Mouse (Mus musculus) kidney, embryonic 15.5 days (tissue): ENCODE measurements around the gene Gm49776. TPM values are rescaled to one million over a fixed set of nuclear protein-coding genes. Genes with fewer than 3 reads are reported as not detected.

Experiments used
- ATAC-seq: fragments of 200-750 bp; cut with Nextera tagmentation; replicated peaks from 2 replicates; pipeline ENCODE4 v1.8.0; 2017; ENCODE audit warnings: moderate TSS enrichment; ENCODE audit not compliant: low FRiP score
- H3K27ac ChIP-seq: fragments of 300-500 bp; sonication (generic); 2 replicates; pipeline ENCODE4 v1.5.1; 2015; ENCODE audit warnings: mild to moderate bottlenecking, inconsistent platforms
- H3K27me3 ChIP-seq: fragments of 300-500 bp; sonication (generic); 2 replicates; pipeline ENCODE4 v1.6.1; 2015; ENCODE audit warnings: inconsistent platforms
- H3K36me3 ChIP-seq: fragments of 300-500 bp; sonication (generic); 2 replicates; pipeline ENCODE4 v1.6.1; 2015; ENCODE audit warnings: inconsistent platforms
- H3K4me1 ChIP-seq: fragments of 300-500 bp; sonication (generic); 2 replicates; pipeline ENCODE4 v1.6.1; 2015; ENCODE audit warnings: inconsistent platforms
- H3K4me2 ChIP-seq: fragments of 300-500 bp; sonication (generic); 2 replicates; pipeline ENCODE4 v1.6.1; 2015; ENCODE audit warnings: moderate library complexity, mild to moderate bottlenecking, inconsistent platforms
- H3K4me3 ChIP-seq: fragments of 300-500 bp; sonication (generic); replicated peaks from 2 replicates; pipeline ENCODE4 v1.5.1; 2015; ENCODE audit warnings: mild to moderate bottlenecking, inconsistent platforms
- H3K9ac ChIP-seq: fragments of 300-500 bp; sonication (generic); 2 replicates; pipeline ENCODE4 v1.6.1; 2015; ENCODE audit warnings: mild to moderate bottlenecking, inconsistent platforms
- H3K9me3 ChIP-seq: fragments of 300-500 bp; sonication (generic); replicated peaks from 2 replicates; pipeline ENCODE4 v1.6.1; 2016; ENCODE audit warnings: inconsistent platforms
- WGBS: fragments of 180-500 bp; shearing (Covaris S2); methylation state at CpG from one replicate; pipeline ENCODE4 v1.1.7; 2015; ENCODE audit warnings: mixed read lengths; 5-methylcytosine and 5-hydroxymethylcytosine counted together
- polyA plus RNA-seq: library from polyadenylated mRNA; unstranded; fragments of >200 nt; fragmentation: Nextera tagmentation; extraction: Ambion mirVana; gene quantifications from 2 replicates; pipeline ENCODE4 v1.2.1, GENCODE M21; 2015

Gene Gm49776
- polyA plus RNA-seq, 1 experiment from 2014 or later, result 4.3 TPM

GRCm38 (mm10) chr16:18231451-18231850, 26.7 kb downstream of the Gm49776 start:
- no peak for ATAC-seq
- WGBS, result 88% methylated on average over 4 of the region's 4 CpGs
- no peaks in the 10 kb centered on the region for H3K9me3 ChIP-seq
- no peak overlapping the region for H3K4me3 ChIP-seq
- H3K27ac ChIP-seq, result no peak overlapping the region
- H3K36me3 ChIP-seq, result peaks cover 18% of the 10 kb centered on the region
- no peaks in the 10 kb centered on the region for H3K27me3 ChIP-seq
- H3K9ac ChIP-seq, result peak overlapping the region; percentile 4; the same call in 1 of the 2 replicates
- peaks cover 38% of the 10 kb centered on the region for H3K4me1 ChIP-seq
- H3K4me2 ChIP-seq, result no peak overlapping the region

GRCm38 (mm10) chr16:18231047-18231446, 27.1 kb downstream of the Gm49776 start:
- Histone ChIP-seq H3K27ac (no peak overlapping the region), H3K9ac (no peak overlapping the region; the same call in 1 of the 2 replicates), H3K4me2 (no peak overlapping the region), H3K36me3 (peaks cover 23% of the 10 kb centered on the region), H3K9me3 (no peaks in the 10 kb centered on the region), H3K27me3 (no peaks in the 10 kb centered on the region), H3K4me1 (peaks cover 34% of the 10 kb centered on the region), H3K4me3 (no peak overlapping the region)
- no peak for ATAC-seq
- WGBS, result 83% methylated on average over 3 of the region's 3 CpGs

GRCm38 (mm10) chr16:18230617-18231016, 27.5 kb downstream of the Gm49776 start:
- Histone ChIP-seq H3K27me3 (no peaks in the 10 kb centered on the region), H3K9ac (no peak overlapping the region), H3K4me1 (peaks cover 30% of the 10 kb centered on the region), H3K36me3 (peaks cover 27% of the 10 kb centered on the region), H3K4me3 (no peak overlapping the region), H3K27ac (no peak overlapping the region), H3K4me2 (no peak overlapping the region), H3K9me3 (no peaks in the 10 kb centered on the region)
- 90% methylated on average over 6 of the region's 6 CpGs for WGBS
- ATAC-seq, result no peak

GRCm38 (mm10) chr16:18229622-18230021, 28.5 kb downstream of the Gm49776 start:
- 60% methylated on average over 11 of the region's 11 CpGs for WGBS
- no peak overlapping the region for H3K27ac ChIP-seq
- ATAC-seq, result 0 out of 2 replicates have a peak, but pooled peaks have one; percentile 20
- H3K9ac ChIP-seq, result no peak overlapping the region
- H3K9me3 ChIP-seq, result no peaks in the 10 kb centered on the region
- no peaks in the 10 kb centered on the region for H3K27me3 ChIP-seq
- H3K36me3 ChIP-seq, result peaks cover 37% of the 10 kb centered on the region
- H3K4me1 ChIP-seq, result peaks cover 28% of the 10 kb centered on the region
- no peak overlapping the region for H3K4me2 ChIP-seq
- no peak overlapping the region for H3K4me3 ChIP-seq

- Histone ChIP-seq H3K4me1 (peaks cover 21% of the 10 kb centered on the region), H3K4me3 (no peak overlapping the region), H3K27ac (no peak overlapping the region), H3K27me3 (no peaks in the 10 kb centered on the region), H3K9ac (no peak overlapping the region), H3K4me2 (no peak overlapping the region), H3K9me3 (no peaks in the 10 kb centered on the region), H3K36me3 (peaks cover 44% of the 10 kb centered on the region)
- no peak for ATAC-seq
- 87% methylated on average over 4 of the region's 4 CpGs for WGBS
Observed at GRCm38 (mm10) chr16:18228856-18229255, 29.3 kb downstream of the Gm49776 start.

- Histone ChIP-seq H3K4me3 (no peak overlapping the region), H3K36me3 (peaks cover 53% of the 10 kb centered on the region)
- 91% methylated on average over 20 of the region's 20 CpGs for WGBS
Observed at GRCm38 (mm10) chr16:18227897-18228422, 30.2 kb downstream of the Gm49776 start.

GRCm38 (mm10) chr16:18227187-18227586, 30.9 kb downstream of the Gm49776 start:
- no peak overlapping the region for H3K4me3 ChIP-seq
- H3K27ac ChIP-seq, result no peak overlapping the region
- no peak overlapping the region for H3K4me2 ChIP-seq
- H3K4me1 ChIP-seq, result peaks cover 14% of the 10 kb centered on the region
- H3K36me3 ChIP-seq, result peaks cover 60% of the 10 kb centered on the region
- no peak for ATAC-seq
- no peak overlapping the region for H3K9ac ChIP-seq
- H3K9me3 ChIP-seq, result no peaks in the 10 kb centered on the region
- 86% methylated on average over 13 of the region's 13 CpGs for WGBS
- no peaks in the 10 kb centered on the region for H3K27me3 ChIP-seq

More at GRCm38 (mm10) chr16:18227897-18228422, 30.2 kb downstream of the Gm49776 start:
- no peak overlapping the region for H3K4me2 ChIP-seq
- ATAC-seq, result no peak
- H3K9ac ChIP-seq, result no peak overlapping the region
- no peaks in the 10 kb centered on the region for H3K27me3 ChIP-seq
- H3K27ac ChIP-seq, result no peak overlapping the region
- H3K4me1 ChIP-seq, result peaks cover 14% of the 10 kb centered on the region
- no peaks in the 10 kb centered on the region for H3K9me3 ChIP-seq

- ATAC-seq, result no peak
- no peak overlapping the region for H3K4me2 ChIP-seq
- H3K4me3 ChIP-seq, result no peak overlapping the region
- 83% methylated on average over 11 of the region's 11 CpGs for WGBS
- H3K4me1 ChIP-seq, result peaks cover 15% of the 10 kb centered on the region
- H3K36me3 ChIP-seq, result peaks cover 53% of the 10 kb centered on the region
- H3K9me3 ChIP-seq, result no peaks in the 10 kb centered on the region
- no peak overlapping the region for H3K27ac ChIP-seq
- H3K27me3 ChIP-seq, result no peaks in the 10 kb centered on the region
- H3K9ac ChIP-seq, result no peak overlapping the region
Observed at GRCm38 (mm10) chr16:18222188-18222587, 35.9 kb downstream of the Gm49776 start.

- ATAC-seq, result no peak
- no peak overlapping the region for H3K9ac ChIP-seq
- H3K27ac ChIP-seq, result no peak overlapping the region
- 75% methylated on average over 11 of the region's 11 CpGs for WGBS
- H3K4me1 ChIP-seq, result peaks cover 15% of the 10 kb centered on the region
- no peak overlapping the region for H3K4me3 ChIP-seq
- no peaks in the 10 kb centered on the region for H3K27me3 ChIP-seq
- H3K9me3 ChIP-seq, result no peaks in the 10 kb centered on the region
- no peak overlapping the region for H3K4me2 ChIP-seq
- peaks cover 47% of the 10 kb centered on the region for H3K36me3 ChIP-seq
Observed at GRCm38 (mm10) chr16:18221543-18221898, 36.6 kb downstream of the Gm49776 start.

- WGBS, result 80% methylated on average over 6 of the region's 6 CpGs
- ATAC-seq, result no peak
- no peaks in the 10 kb centered on the region for H3K9me3 ChIP-seq
Observed at GRCm38 (mm10) chr16:18220856-18221542, 37.1 kb downstream of the Gm49776 start.

GRCm38 (mm10) chr16:18220001-18220400, 38.1 kb downstream of the Gm49776 start:
- H3K27ac ChIP-seq, result no peak overlapping the region
- no peak overlapping the region for H3K9ac ChIP-seq

More at GRCm38 (mm10) chr16:18220856-18221542, 37.1 kb downstream of the Gm49776 start:
- H3K27ac ChIP-seq, result no peak overlapping the region
- H3K9ac ChIP-seq, result no peak overlapping the region
- peaks cover 42% of the 10 kb centered on the region for H3K36me3 ChIP-seq
- H3K4me3 ChIP-seq, result no peak overlapping the region
- no peak overlapping the region for H3K4me2 ChIP-seq
- peaks cover 15% of the 10 kb centered on the region for H3K4me1 ChIP-seq
- H3K27me3 ChIP-seq, result no peaks in the 10 kb centered on the region

GRCm38 (mm10) chr16:18218580-18218996, 39.5 kb downstream of the Gm49776 start:
- no peaks in the 10 kb centered on the region for H3K9me3 ChIP-seq
- H3K36me3 ChIP-seq, result peaks cover 18% of the 10 kb centered on the region
- WGBS, result 76% methylated on average over 9 of the region's 9 CpGs
- H3K4me1 ChIP-seq, result peaks cover 15% of the 10 kb centered on the region
- ATAC-seq, result no peak
- H3K4me2 ChIP-seq, result no peak overlapping the region
- H3K27me3 ChIP-seq, result no peaks in the 10 kb centered on the region
- no peak overlapping the region for H3K9ac ChIP-seq
- no peak overlapping the region for H3K4me3 ChIP-seq
- no peak overlapping the region for H3K27ac ChIP-seq

More at GRCm38 (mm10) chr16:18220001-18220400, 38.1 kb downstream of the Gm49776 start:
- no peak overlapping the region for H3K4me3 ChIP-seq
- peaks cover 32% of the 10 kb centered on the region for H3K36me3 ChIP-seq
- no peak overlapping the region for H3K4me2 ChIP-seq
- 53% methylated on average over 8 of the region's 8 CpGs for WGBS
- H3K9me3 ChIP-seq, result no peaks in the 10 kb centered on the region
- peak; percentile 76 for ATAC-seq
- peaks cover 15% of the 10 kb centered on the region for H3K4me1 ChIP-seq
- H3K27me3 ChIP-seq, result no peaks in the 10 kb centered on the region
